Mouse (Mus musculus): Measurements from ENCODE around the gene Cpne5.

- TF ChIP-seq POLR2A (IDR thresholded peaks at IDR 0.05; ENCODE audit: borderline replicate concordance, low read depth, low read length): no peak
- TF ChIP-seq CTCF (IDR thresholded peaks at IDR 0.05; ENCODE audit: low read depth, low read length): no peak
Observed at GRCm38 (mm10) chr17:29181751-29182150, 56.2 kb downstream of the Cpne5 start.

Data from bone marrow macrophage, adult 2 months (primary cell).